In genomic region chrX:143313166-143313565, GRCm38 (mm10) we compare ENCODE assay signal across 28 mouse cellular contexts.
DNase-seq lines count a peak whose midpoint lies in the region; ATAC-seq and TF ChIP-seq lines count a peak whose summit lies in the region.
"Had no signal": no experiment of that assay in that cellular context is flagged by ENCODE, and none has a peak within 500 bp of the region (broad histone marks: within the 10 kb centered on the region; RNA-seq: fewer than 3 reads in every experiment).

No protein-coding gene starts in this region.

- H3K27me3 ChIP-seq in hindbrain, embryonic 13.5 days: no peaks in the 10 kb centered on the region
- H3K27me3 ChIP-seq: CH12.LX; embryonic facial prominence, embryonic 15.5 days had no signal

- 86% methylated on average over 3 of the region's 3 CpGs for WGBS in hindbrain, embryonic 13.5 days

- no peak overlapping the region for H3K9ac ChIP-seq in hindbrain, embryonic 13.5 days
- H3K9ac ChIP-seq: embryonic facial prominence, embryonic 13.5 days; embryonic facial prominence, embryonic 15.5 days; forebrain, embryonic 12.5 days had no signal

- no peaks in the 10 kb centered on the region for H3K36me3 ChIP-seq in hindbrain, embryonic 13.5 days
- H3K36me3 ChIP-seq: embryonic facial prominence, embryonic 13.5 days; embryonic facial prominence, embryonic 15.5 days; forebrain, embryonic 10.5 days; forebrain, embryonic 12.5 days; G1E had no signal

- no peak overlapping the region for H3K4me2 ChIP-seq in hindbrain, embryonic 13.5 days
- H3K4me2 ChIP-seq: embryonic facial prominence, embryonic 13.5 days; embryonic facial prominence, embryonic 15.5 days; forebrain, embryonic 12.5 days had no signal

- no peak for TF ChIP-seq POLR2A in embryonic fibroblast, embryonic 13.5 days (IDR thresholded peaks at IDR 0.05; ENCODE audit: low read depth, low read length)

- DNase-seq in 3134 (ENCODE audit: extremely low read depth, insufficient read length, low spot score): peak; percentile 27
- peak; percentile 64 for DNase-seq in Muller cell, postnatal 12 days (ENCODE audit: inconsistent ontology term)
- DNase-seq in right cerebral cortex, adult 2 months (ENCODE audit: low spot score in 2 of 2): no peak
- DNase-seq: adrenal gland, postnatal 10 days; adrenal gland, postnatal 25 days; B cell, adult 2 months; cerebellum, adult 11 months; cerebellum, adult 18-20 months; cerebellum, adult 8-10 months; cerebellum, adult 9-11 months; cerebellum, postnatal 14 days; cerebellum, postnatal 36 days; embryo, embryonic 11 days had no signal

- no peaks in the 10 kb centered on the region for H3K9me3 ChIP-seq in hindbrain, embryonic 13.5 days
- H3K9me3 ChIP-seq: embryonic facial prominence, embryonic 13.5 days; embryonic facial prominence, embryonic 15.5 days; forebrain, embryonic 10.5 days; forebrain, embryonic 12.5 days; G1E had no signal

- no peak for TF ChIP-seq CTCF in embryonic fibroblast, embryonic 13.5 days (IDR thresholded peaks at IDR 0.05; ENCODE audit: borderline replicate concordance, insufficient read depth, low read length)

- ATAC-seq in erythroblast, adult 5-6 weeks (replicated peaks; ENCODE audit: low FRiP score, poor library complexity, severe bottlenecking): no peak
- no peak for ATAC-seq in hindbrain, embryonic 13.5 days (ENCODE audit: low FRiP score)
- ATAC-seq: activated CD4-positive, CD25-positive, alpha-beta regulatory T cell, adult 4 months; CD4-positive, CD25-positive, alpha-beta regulatory T cell, adult 4 months; forebrain, embryonic 14.5 days; forebrain, embryonic 16.5 days; Patski had no signal

- H3K4me3 ChIP-seq in embryonic fibroblast, embryonic 13.5 days (ENCODE audit: insufficient read depth, low read length): no peak overlapping the region
- H3K4me3 ChIP-seq in hindbrain, embryonic 13.5 days: no peak overlapping the region
- H3K4me3 ChIP-seq: embryonic facial prominence, embryonic 13.5 days; embryonic facial prominence, embryonic 15.5 days; erythroblast, embryonic 14.5 days; forebrain, embryonic 10.5 days; forebrain, embryonic 12.5 days had no signal

- H3K4me1 ChIP-seq in embryonic fibroblast, embryonic 13.5 days (ENCODE audit: control insufficient read depth, insufficient read depth, low read length): no peaks in the 10 kb centered on the region; the same call in 1 of the 2 replicates
- H3K4me1 ChIP-seq in hindbrain, embryonic 13.5 days (replicated peaks): no peaks in the 10 kb centered on the region
- H3K4me1 ChIP-seq: embryonic facial prominence, embryonic 13.5 days; embryonic facial prominence, embryonic 15.5 days; forebrain, embryonic 10.5 days; forebrain, embryonic 12.5 days had no signal

- H3K27ac ChIP-seq in embryonic fibroblast, embryonic 13.5 days (ENCODE audit: insufficient read depth, low read length): peak overlapping the region; percentile 26; the same call in 1 of the 2 replicates
- H3K27ac ChIP-seq in hindbrain, embryonic 13.5 days: no peak overlapping the region
- H3K27ac ChIP-seq: embryonic facial prominence, embryonic 13.5 days; embryonic facial prominence, embryonic 15.5 days; forebrain, embryonic 10.5 days; forebrain, embryonic 12.5 days had no signal

Comparison
In these comparisons a context has a peak if more than half of its experiments do, and no peak if none do; other contexts are left out.
1. DNase-seq: peak in 3134 (single experiment) and Muller cell, postnatal 12 days (single experiment); none in right cerebral cortex, adult 2 months (0 of 2).